Mouse (Mus musculus) urinary bladder, adult 2 months (tissue): ENCODE measurements around the gene Timm8b. TPM values are rescaled to one million over a fixed set of nuclear protein-coding genes. Genes with fewer than 3 reads are reported as not detected.
"Not testable (repeated sequence)": the region's sequence is repeated elsewhere in the genome, so short reads cannot be mapped to it uniquely, and the experiment has no call there.

Experiments
- DNase-seq: peaks from one replicate; pipeline ENCODE4 v3.0.0; 2022; ENCODE audit warnings: low spot score
- polyA plus RNA-seq: library from polyadenylated mRNA; depleted of rRNA; stranded (reverse); fragments of >200 nt; gene quantifications from 2 replicates; pipeline ENCODE4 v1.2.3, GENCODE M21; 2012; rRNA removed

Gene Timm8b
- polyA plus RNA-seq, 1 experiment: 191 TPM

GRCm38 (mm10) chr9:50602055-50602845 lies 1.5 kb upstream of the Timm8b start:
- DNase-seq: no peak

- no peak for DNase-seq
These were observed 251 bp downstream of the Timm8b start for GRCm38 (mm10) chr9:50603998-50604324.

- no peak for DNase-seq
These were observed 628 bp downstream of the Timm8b start for GRCm38 (mm10) chr9:50604338-50604737.

GRCm38 (mm10) chr9:50612115-50612514 lies 8.4 kb downstream of the Timm8b start:
- DNase-seq: no peak

- no peak for DNase-seq
These were observed 12.5 kb downstream of the Timm8b start for GRCm38 (mm10) chr9:50616161-50616560.

- peak; percentile 83 for DNase-seq
These were observed 13.3 kb downstream of the Timm8b start, which contains the start of the genes Pih1d2 and Nkapd1 for GRCm38 (mm10) chr9:50616766-50617603. TSS of gene Pih1d2 (plus strand) at chr9:50617321. TSS of gene Nkapd1 (minus strand) at chr9:50617464.

- DNase-seq: no peak
These were observed 14.2 kb downstream of the Timm8b start for GRCm38 (mm10) chr9:50617794-50618330.

- DNase-seq: not testable (repeated sequence)
These were observed 27.2 kb downstream of the Timm8b start for GRCm38 (mm10) chr9:50630903-50631302.

GRCm38 (mm10) chr9:50632016-50632688 lies 28.4 kb downstream of the Timm8b start:
- no peak for DNase-seq

GRCm38 (mm10) chr9:50633059-50633458 lies 29.3 kb downstream of the Timm8b start:
- DNase-seq: no peak

- DNase-seq: no peak
These were observed 30.6 kb downstream of the Timm8b start for GRCm38 (mm10) chr9:50634270-50634669.

GRCm38 (mm10) chr9:50646826-50647370 lies 43.2 kb downstream of the Timm8b start:
- DNase-seq: no peak

- no peak for DNase-seq
These were observed 46.8 kb downstream of the Timm8b start for GRCm38 (mm10) chr9:50650503-50650902.

Other genes with a start within 250 kb of the Timm8b start
- gene Plet1, start 109.4 kb upstream of the Timm8b start, polyA plus RNA-seq: 133 and 162 TPM in 2 replicates
- gene Pts, start 75.2 kb upstream of the Timm8b start, polyA plus RNA-seq: 101 and 137 TPM in 2 replicates
- gene Il18, start 49.1 kb upstream of the Timm8b start, polyA plus RNA-seq: 5.7 and 8.2 TPM in 2 replicates
- gene Bco2, start 48.7 kb upstream of the Timm8b start, polyA plus RNA-seq: 0.77 and 0.80 TPM in 2 replicates
- gene Tex12, start 42.6 kb upstream of the Timm8b start, polyA plus RNA-seq: not detected in 2 replicates
- gene Sdhd, start 98 bp upstream of the Timm8b start, polyA plus RNA-seq: 154 and 189 TPM in 2 replicates
- 2.1 and 2.5 TPM in 2 replicates for gene Pih1d2, start 13.4 kb downstream of the Timm8b start, polyA plus RNA-seq
- 13.2 and 13.9 TPM in 2 replicates for gene Nkapd1, start 13.6 kb downstream of the Timm8b start, polyA plus RNA-seq
- 42.8 and 43.1 TPM in 2 replicates for gene Dlat, start 55.9 kb downstream of the Timm8b start, polyA plus RNA-seq
- gene Dixdc1, start 135.6 kb downstream of the Timm8b start, polyA plus RNA-seq: 9.1 and 11.4 TPM in 2 replicates
- 12.4 and 13.5 TPM in 2 replicates for gene 2310030G06Rik, start 142.6 kb downstream of the Timm8b start, polyA plus RNA-seq
- 150 and 169 TPM in 2 replicates for gene Cryab, start 147.4 kb downstream of the Timm8b start, polyA plus RNA-seq
- gene Hspb2, start 148.4 kb downstream of the Timm8b start, polyA plus RNA-seq: 48.5 and 54.7 TPM in 2 replicates
- gene Fdxacb1, start 164.3 kb downstream of the Timm8b start, polyA plus RNA-seq: 8.2 and 8.6 TPM in 2 replicates
- 19.7 and 22.0 TPM in 2 replicates for gene Alg9, start 171.1 kb downstream of the Timm8b start, polyA plus RNA-seq
- gene 1110032A03Rik, start 171.6 kb downstream of the Timm8b start, polyA plus RNA-seq: 60.8 and 68.2 TPM in 2 replicates
- gene Ppp2r1b, start 241.4 kb downstream of the Timm8b start, polyA plus RNA-seq: 20.9 and 23.5 TPM in 2 replicates